Mouse (Mus musculus): ENCODE results near the gene Hhipl2.

DNA sequence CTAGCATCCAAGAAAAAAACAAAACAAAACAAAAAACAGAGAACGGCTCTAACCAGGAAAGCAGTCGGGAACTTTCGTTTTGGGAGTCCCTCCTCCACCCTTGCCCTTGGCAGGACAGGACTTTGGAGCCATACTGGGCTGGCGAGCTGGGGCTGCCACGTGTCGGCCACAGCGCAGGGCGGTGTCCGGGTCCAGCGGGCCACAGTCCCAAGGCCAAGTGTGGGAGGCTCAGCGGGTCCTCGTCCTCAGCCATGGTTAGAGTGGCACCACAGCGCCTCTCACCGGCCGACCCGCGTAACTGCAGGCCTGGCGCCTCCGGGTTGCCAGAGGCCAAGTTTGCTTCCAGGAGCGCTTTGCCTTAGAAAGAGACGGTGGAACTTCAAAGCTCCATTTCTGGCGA lies 21.0 kb downstream of the Hhipl2 start:
- peak; percentile 58; the same call in 1 of the 2 replicates for TF ChIP-seq CTCF (IDR thresholded peaks at IDR 0.05; ENCODE audit: extremely low read depth, insufficient read depth, insufficient read length, insufficient replicate concordance)
- TF ChIP-seq POLR2A (IDR thresholded peaks at IDR 0.05; ENCODE audit: low read depth, low read length) = no peak
